Mouse (Mus musculus) neutrophil, adult 5-6 weeks (primary cell): ENCODE data around the gene Rps29. TPM values are rescaled to one million over a fixed set of nuclear protein-coding genes. Genes with fewer than 3 reads are reported as not detected.

Experiments used
- ATAC-seq: fragments of 151-379, 151-347 bp; 2 replicates; pipeline ENCODE4 v1.8.0; 2017; ENCODE audit warnings: mild to moderate bottlenecking, moderate TSS enrichment; ENCODE audit not compliant: insufficient number of reproducible peaks, poor library complexity, low FRiP score, severe bottlenecking; ENCODE audit errors: extremely low read depth
- total RNA-seq: library from RNA; stranded (forward); fragments of 200-1000 nt; gene quantifications from 2 replicates; pipeline ENCODE4 v1.2.3, GENCODE M21; 2017

The Rps29 gene
- total RNA-seq, 1 experiment from 2014 or later = 1,263 TPM

DNA sequence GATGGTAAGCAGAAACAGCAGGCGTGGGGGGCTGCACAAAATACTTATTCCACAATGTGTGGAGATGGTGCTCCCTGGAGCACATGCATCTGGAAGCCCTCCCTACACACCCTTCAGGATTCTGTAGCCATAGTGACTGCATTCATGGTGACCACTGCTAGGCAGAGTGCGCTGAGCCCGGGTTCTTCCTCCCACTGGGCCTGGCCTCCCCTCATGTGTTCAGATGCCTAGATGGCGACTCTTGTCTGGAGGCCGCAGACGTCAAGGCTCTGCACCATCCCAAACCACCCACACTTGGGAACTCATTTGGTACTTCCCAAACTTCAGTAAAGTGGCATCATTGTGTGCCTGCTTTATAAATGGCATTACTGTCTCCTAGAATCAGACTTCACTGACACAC lies 15.5 kb downstream of the Rps29 start:
- ATAC-seq = no peak

DNA sequence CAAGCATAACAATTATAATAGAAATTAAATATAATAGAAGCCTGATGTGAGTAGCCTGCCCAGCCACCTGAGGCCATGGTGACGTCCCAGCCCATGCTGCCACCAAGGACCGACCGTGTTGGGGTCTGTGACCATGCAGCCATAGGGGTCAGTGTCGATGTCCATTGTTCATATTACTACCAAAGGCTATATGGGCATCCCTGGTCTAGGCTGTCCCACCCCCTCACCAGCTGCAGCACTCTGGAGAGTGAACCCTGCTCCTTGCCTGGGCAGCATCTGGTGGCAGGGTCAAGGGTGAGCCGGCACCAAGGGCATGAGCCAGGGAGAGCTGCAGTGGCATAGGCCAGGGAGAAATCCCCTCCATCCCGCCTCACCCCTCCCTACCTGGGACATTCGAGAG lies 19.1 kb downstream of the Rps29 start:
- ATAC-seq = no peak

DNA sequence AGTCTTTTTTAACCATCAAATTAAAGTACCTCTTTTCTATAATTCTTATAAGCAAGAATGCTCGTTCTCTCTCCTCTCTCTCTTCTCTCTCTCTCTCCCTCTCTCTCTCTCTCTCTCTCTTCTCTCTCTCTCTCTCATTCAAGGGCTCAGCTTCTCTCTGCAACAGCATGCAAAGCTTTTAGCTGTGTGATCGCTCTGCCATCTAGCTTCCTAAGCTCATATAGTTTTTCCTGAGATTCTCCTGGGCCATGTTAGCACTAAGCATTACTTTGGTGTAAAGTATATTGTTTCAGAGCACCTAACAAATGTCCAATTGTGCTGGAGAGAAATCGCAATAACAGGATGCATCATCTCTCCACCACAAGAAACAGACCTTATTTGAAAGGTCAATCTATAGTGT lies 19.8 kb downstream of the Rps29 start:
- no peak for ATAC-seq

DNA sequence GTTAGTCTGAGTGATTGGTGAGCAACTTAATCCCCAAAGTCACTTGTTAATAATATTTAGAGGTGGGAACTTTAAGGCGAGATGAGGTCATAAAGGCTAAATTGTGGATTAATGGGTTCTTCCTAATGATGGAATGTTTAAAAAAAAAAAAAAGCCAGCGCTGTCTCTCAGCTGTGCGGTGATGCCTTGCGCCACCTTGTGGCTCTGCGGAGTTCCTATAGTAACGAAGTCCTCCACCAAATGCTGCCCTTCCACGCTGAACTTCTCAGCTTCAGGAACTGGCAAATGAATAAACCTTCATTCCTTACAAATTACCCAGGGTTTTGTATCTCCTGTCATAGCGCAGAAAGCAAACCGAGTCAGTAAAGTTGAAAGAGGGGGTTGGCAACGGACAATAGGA lies 27.0 kb downstream of the Rps29 start:
- ATAC-seq = no peak

DNA sequence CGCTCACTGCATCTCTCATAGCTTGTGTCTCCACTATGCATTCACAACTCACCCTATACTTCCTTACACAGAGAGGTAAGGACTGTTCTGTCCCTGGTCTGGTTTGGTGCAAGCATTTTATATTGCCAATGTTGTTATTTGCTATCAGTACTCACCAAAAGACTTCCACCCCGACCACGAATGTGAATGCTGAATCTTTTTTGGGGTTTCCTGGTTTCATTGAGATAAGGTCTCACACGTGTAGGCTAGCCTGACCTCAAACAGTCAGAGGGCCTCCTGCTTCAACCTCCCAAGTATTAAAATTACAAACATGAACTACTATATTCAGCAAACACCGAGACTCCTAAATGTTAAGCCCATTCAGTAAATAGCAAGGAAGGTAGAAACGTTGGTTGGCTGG lies 27.7 kb downstream of the Rps29 start:
- no peak for ATAC-seq

DNA sequence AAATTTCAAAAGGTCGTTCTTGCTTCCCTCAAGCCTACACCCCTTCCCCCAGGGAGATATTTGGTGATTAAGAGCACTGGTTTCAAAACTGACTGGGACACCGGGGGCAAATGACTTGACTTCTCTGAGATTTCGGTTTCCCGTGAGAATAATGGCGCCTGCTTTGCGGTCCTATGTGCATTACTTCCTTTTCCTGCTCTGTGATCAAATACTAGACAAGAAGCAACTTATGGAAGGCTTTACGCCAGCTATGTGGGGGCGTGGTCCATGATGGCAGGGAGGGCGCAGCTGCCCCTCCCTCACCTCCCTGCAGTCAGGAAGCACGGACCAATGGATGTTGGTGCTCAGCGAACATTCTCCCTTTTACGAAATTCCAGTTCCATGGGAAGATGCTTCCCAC lies 28.5 kb downstream of the Rps29 start:
- ATAC-seq = no peak

DNA sequence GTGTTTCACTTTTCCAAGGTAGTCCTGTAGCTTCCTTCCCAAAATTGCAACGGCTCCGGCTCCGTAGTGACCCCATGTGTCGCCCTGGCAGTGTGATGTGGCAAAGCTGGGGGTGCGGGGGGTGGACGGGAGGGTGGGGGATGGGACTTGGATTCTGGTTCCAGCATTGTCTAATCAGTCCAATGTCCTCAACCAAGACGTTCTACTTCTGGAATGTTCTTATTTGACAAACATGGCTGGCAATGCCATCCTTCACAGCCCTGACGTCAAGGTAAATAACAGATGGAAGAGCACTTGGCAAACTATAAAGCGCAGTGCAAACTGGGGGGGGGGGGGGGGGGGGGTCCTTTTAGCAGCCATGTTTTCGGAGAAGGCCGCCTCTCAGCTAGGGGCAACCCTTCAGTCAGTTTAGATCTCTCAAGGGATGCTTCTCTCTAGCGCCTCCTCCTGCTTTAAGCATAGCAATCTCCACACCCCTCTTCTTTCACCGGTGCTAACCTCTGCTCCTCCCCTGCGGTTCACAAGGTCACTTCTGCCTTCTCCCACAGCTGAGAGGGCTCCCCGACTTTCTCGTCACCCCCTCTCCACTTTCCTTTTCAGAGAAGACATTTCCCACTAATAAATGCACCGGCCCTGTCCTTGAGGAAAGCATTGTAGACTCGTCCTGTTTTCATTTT lies 29.2 kb downstream of the Rps29 start:
- no peak for ATAC-seq

DNA sequence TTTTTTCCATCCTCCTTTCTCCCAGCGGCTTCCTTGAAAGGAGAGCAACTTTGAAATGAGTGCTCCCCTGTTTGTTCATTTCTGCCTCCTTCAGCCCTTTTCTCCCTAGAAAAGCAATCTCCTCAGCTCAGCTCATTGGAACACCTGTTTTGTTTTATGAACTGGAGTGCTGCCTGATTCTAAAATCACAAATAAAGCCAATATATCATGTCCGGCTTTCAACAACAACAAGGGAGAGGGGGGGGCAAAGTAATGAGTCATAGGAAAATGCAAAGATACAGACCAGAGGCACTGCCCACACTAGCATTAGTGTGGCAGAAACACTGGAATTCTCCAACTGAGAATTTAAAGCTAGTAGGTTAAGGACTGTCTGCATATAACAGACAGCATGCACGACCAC lies 31.4 kb downstream of the Rps29 start:
- no peak for ATAC-seq

DNA sequence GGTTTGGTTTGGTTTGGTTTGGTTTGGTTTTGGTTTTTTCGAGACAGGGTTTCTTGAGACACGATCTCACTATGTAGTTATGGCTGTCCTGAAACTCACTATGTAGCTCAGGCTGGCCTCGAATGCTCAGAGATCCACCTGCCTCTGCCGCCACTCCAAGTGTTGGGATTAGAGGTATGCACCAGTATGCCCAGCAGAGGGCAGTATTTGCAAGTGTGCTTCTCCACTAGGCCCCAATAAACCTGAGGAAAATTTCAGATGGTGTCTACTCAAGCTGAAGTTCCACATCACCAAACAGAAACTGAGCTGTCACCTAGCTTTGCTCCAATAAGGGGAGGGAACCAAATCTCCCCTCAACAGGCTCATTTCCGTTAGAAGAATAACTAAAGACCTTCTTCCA lies 31.8 kb downstream of the Rps29 start:
- 0 out of 2 replicates have a peak, but pooled peaks have one; percentile 51 for ATAC-seq

DNA sequence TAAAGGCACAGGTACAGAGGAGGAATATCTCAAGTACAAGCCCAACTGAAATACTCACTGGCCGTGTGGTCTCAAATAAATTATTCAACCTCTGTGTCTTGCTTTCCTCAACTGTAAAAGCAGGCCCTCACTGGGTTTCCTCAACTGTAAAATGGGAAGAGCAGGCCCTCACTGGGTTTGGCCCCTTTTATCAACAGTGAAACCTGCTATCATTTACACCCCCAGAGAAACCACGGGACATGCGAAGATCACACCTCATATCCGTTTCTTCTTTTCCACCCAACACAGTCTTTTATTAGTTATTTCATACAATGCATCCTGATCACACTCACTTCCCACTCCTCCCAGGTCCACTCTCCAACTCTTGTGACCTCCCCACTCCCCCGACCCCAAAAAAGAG lies 33.9 kb downstream of the Rps29 start:
- no peak for ATAC-seq

DNA sequence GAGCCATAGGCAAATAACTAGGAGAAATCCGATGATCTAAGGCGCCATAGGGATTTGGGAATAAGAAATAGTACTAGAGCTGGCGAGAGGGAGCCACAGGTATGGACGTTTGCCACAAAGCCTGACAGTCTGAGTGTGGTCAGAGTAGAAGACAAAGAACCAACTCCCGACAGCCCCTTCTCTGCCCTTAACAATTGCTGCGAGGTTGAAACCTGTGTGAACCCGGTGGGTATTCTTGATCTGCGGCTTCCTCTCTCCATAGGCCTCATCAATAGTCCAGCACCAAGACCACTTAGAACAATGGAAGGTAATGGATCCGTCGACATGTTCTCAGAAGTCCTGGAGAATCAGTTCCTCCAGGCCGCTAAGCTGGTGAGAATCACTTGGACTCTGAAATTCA lies 36.2 kb downstream of the Rps29 start:
- ATAC-seq = peak; percentile 58

DNA sequence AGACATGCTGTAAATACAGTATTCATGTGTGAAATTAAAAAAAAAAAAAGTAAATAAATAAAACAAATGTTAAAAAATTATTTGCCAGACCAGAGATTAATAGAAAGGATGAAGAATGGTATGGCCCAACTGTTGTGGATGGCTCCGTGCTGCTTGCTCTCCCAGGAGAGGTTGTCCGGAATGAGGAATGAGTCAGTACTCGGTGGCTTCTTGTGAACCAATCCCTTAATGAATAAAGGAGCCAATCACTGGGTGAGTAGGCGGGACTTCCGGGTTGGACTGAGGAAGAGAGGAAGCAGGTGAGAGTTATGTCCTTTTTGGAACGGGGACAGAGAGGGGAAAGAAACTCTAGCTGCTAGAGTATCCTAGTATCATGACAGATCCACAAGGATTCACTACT lies 39.1 kb downstream of the Rps29 start:
- no peak for ATAC-seq

Other genes starting within 250 kb of the Rps29 start
- not detected in 2 replicates for gene Lrr1, start 9.6 kb upstream of the Rps29 start, total RNA-seq
- gene Rpl36al, start 24.9 kb upstream of the Rps29 start, total RNA-seq = 301 and 317 TPM in 2 replicates
- 44.6 and 47.5 TPM in 2 replicates for gene Mgat2, start 25.0 kb upstream of the Rps29 start, total RNA-seq
- 5.3 and 9.4 TPM in 2 replicates for gene Gm49383, start 37.9 kb upstream of the Rps29 start, total RNA-seq
- gene Dnaaf2, start 39.2 kb upstream of the Rps29 start, total RNA-seq = 0.74 and 0.93 TPM in 2 replicates
- gene Gm49384, start 45.1 kb upstream of the Rps29 start, total RNA-seq = 6.3 and 10.5 TPM in 2 replicates
- gene Pole2, start 69.0 kb upstream of the Rps29 start, total RNA-seq = 3.4 and 6.4 TPM in 2 replicates
- 7.6 and 10.8 TPM in 2 replicates for gene Klhdc1, start 82.0 kb upstream of the Rps29 start, total RNA-seq
- 46.7 and 52.9 TPM in 2 replicates for gene Klhdc2, start 137.5 kb upstream of the Rps29 start, total RNA-seq
- gene Nemf, start 198.0 kb upstream of the Rps29 start, total RNA-seq = 159 and 188 TPM in 2 replicates
- 210 and 221 TPM in 2 replicates for gene Arf6, start 213.0 kb upstream of the Rps29 start, total RNA-seq
- gene Gm9887, start 213.3 kb upstream of the Rps29 start, total RNA-seq = 1.8 and 3.6 TPM in 2 replicates